Mouse (Mus musculus): ENCODE data around the gene Hsd11b1. TPM values are rescaled to one million over a fixed set of nuclear protein-coding genes. Genes with fewer than 3 reads are reported as not detected.
A peak's percentile ranks its signal among the peaks of the same experiment; 100 is the strongest.

Gene Hsd11b1
- total and polyA plus RNA-seq, 3 experiments, result 2.0 to 6.3 (median 5.7) TPM

DNA sequence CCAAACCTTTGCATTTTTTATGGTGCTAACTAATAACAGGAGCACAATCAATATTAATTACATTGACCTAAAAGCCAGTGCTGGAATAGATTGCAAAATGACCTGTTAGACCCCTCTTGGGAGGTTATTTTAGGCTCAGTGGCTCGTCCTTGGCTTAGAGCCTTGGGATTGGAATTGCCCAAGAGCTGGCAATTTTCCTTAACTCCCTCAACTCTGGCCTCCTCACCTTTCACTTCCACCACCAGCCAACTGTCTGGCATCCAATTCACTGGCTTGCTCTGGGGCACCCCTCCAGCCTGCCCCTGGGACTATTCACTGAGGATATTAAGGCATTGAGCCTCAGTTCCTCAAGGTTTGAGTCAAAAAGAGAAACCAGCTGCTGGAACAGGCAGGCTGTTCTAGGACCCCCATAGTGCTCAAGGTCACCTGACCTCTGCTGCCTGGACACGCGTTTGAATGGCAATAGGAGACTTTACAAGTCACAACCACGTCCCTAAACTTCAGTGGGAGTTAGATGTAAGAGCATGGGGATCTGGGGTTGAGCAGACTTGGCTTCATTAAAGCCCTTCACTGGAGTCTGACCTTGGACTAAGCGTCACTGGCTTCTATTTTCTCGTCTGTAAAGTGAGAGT is 14.7 kb upstream of the Hsd11b1 start:
- Histone ChIP-seq H3K4me1 (ENCODE audit: control insufficient read depth in 1 of 2, insufficient read depth in 2 of 2) (peaks cover 6 to 17% of the 10 kb centered on the region in 2 experiments), H3K4me3 (replicated peaks in 1 of 3; ENCODE audit: low read depth in 2 of 3, low read length in 2 of 3, poor library complexity in 1 of 3) (no peak overlapping the region), H3K27me3 (replicated peaks) (no peaks in the 10 kb centered on the region), H3K79me2 (replicated peaks; ENCODE audit: control insufficient read depth, extremely low read depth, insufficient read depth, poor library complexity, severe bottlenecking) (no peaks in the 10 kb centered on the region), H3K4me2 (ENCODE audit: insufficient read depth, low read depth, poor library complexity, severe bottlenecking) (no peak overlapping the region), H3K9me3 (replicated peaks; ENCODE audit: low read length) (no peaks in the 10 kb centered on the region), H3K27ac (ENCODE audit: insufficient read depth, low read depth) (no peak overlapping the region), H3K9ac (ENCODE audit: insufficient read depth, low read depth) (no peak overlapping the region), H3K36me3 (replicated peaks in 1 of 2; ENCODE audit: control insufficient read depth in 1 of 2, insufficient read depth in 1 of 2, low read length in 1 of 2) (peaks cover 0 to 14% of the 10 kb centered on the region in 2 experiments)
- in situ Hi-C loops (cut with MboI; ENCODE audit: low pct_ligation_motif_present, low pct_unique_long_range_greater_than_20kb, low sequenced_read_pairs), result no loop called here
- dilution Hi-C loops (cut with MboI; ENCODE audit: extremely low pct_ligation_motif_present, extremely low pct_unique_long_range_greater_than_20kb, low sequenced_read_pairs), result no loop called here
- TF ChIP-seq USF1 (IDR thresholded peaks at IDR 0.05; ENCODE audit: low read depth, low read length), result no peak
- TF ChIP-seq MAX (IDR thresholded peaks at IDR 0.05; ENCODE audit: low read length), result no peak
- no peak for TF ChIP-seq UBTF (IDR thresholded peaks at IDR 0.05; ENCODE audit: low read depth, low read length)
- no peak for TF ChIP-seq EP300 (IDR thresholded peaks at IDR 0.05; ENCODE audit: low read length)
- TF ChIP-seq E2F4 (IDR thresholded peaks at IDR 0.05; ENCODE audit: insufficient replicate concordance, low read depth, low read length), result no peak
- no peak for TF ChIP-seq CHD1 (IDR thresholded peaks at IDR 0.05; ENCODE audit: low read depth, low read length)
- TF ChIP-seq MYC (IDR thresholded peaks at IDR 0.05; ENCODE audit: low read depth, low read length), result no peak
- no peak for TF ChIP-seq IRF4 (IDR thresholded peaks at IDR 0.05; ENCODE audit: low read depth, low read length)
- no peak for TF ChIP-seq JUND (conservative IDR thresholded peaks at IDR 0.05; ENCODE audit: low read depth, low read length)
- TF ChIP-seq TBP (conservative IDR thresholded peaks at IDR 0.05; ENCODE audit: low read depth, low read length), result no peak
- DNase-seq (ENCODE audit: extremely low read depth), result no peak

DNA sequence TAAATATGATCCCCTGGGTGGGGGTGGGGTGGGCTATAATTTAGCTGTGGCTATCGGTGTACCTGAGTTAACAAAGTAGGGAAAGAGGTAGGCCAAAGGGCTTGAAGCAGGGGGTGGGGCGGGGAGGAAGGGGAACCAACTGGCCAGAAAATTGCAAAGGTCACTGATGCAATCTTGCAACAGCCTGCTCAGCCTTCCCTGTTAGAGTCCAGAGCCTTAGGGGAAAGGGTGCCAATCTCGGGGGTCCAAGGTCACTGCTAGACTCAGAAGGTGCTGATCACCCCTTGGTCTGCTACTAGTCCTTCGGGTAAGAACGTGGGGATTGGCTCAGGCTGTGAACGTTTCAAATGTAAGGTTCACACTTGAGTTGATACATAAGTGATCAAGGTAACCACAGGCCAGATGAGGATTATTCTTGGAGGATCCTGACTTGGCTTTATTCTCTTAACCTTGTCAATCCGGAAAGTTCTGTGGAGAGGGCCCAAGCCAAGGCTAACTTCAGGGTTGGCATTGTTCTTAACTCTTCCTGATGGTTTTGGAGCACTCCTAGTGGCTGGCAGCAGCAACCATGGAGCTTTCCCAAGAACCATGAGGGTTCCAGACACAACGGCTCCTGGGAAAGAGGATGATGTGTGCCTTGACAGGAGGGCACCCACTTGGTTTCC is 10.7 kb upstream of the Hsd11b1 start:
- dilution Hi-C loops (cut with MboI; ENCODE audit: extremely low pct_ligation_motif_present, extremely low pct_unique_long_range_greater_than_20kb, low sequenced_read_pairs), result no loop called here
- Histone ChIP-seq H3K9ac (ENCODE audit: insufficient read depth, low read depth) (peak overlapping the region; percentile 23; the same call in 1 of the 2 replicates), H3K4me3 (replicated peaks in 1 of 3; ENCODE audit: low read depth in 2 of 3, low read length in 2 of 3, poor library complexity in 1 of 3) (no peak overlapping the region), H3K9me3 (replicated peaks; ENCODE audit: low read length) (no peaks in the 10 kb centered on the region), H3K27me3 (replicated peaks) (no peaks in the 10 kb centered on the region), H3K4me2 (ENCODE audit: insufficient read depth, low read depth, poor library complexity, severe bottlenecking) (no peak overlapping the region), H3K4me1 (ENCODE audit: control insufficient read depth in 1 of 2, insufficient read depth in 2 of 2) (peaks cover 10 to 33% of the 10 kb centered on the region in 2 experiments), H3K36me3 (replicated peaks in 1 of 2; ENCODE audit: control insufficient read depth in 1 of 2, insufficient read depth in 1 of 2, low read length in 1 of 2) (peaks cover 0 to 23% of the 10 kb centered on the region in 2 experiments), H3K79me2 (replicated peaks; ENCODE audit: control insufficient read depth, extremely low read depth, insufficient read depth, poor library complexity, severe bottlenecking) (no peaks in the 10 kb centered on the region), H3K27ac (ENCODE audit: insufficient read depth, low read depth) (no peak overlapping the region)
- DNase-seq (ENCODE audit: extremely low read depth), result peak; percentile 10
- no peak for TF ChIP-seq EP300 (IDR thresholded peaks at IDR 0.05; ENCODE audit: low read length)
- no peak for TF ChIP-seq ZKSCAN1 (IDR thresholded peaks at IDR 0.05; ENCODE audit: borderline replicate concordance, low read depth, low read length)
- no peak for TF ChIP-seq CHD2 (IDR thresholded peaks at IDR 0.05; ENCODE audit: low read length)
- no peak for TF ChIP-seq TBP (conservative IDR thresholded peaks at IDR 0.05; ENCODE audit: low read depth, low read length)
- no peak for TF ChIP-seq GABPA (IDR thresholded peaks at IDR 0.05; ENCODE audit: insufficient replicate concordance, low read depth, low read length)
- in situ Hi-C loops (cut with MboI; ENCODE audit: low pct_ligation_motif_present, low pct_unique_long_range_greater_than_20kb, low sequenced_read_pairs), result no loop called here
